8 mouse cellular contexts compared by ENCODE assay signal in genomic region chr4:40240272-40240744, GRCm38 (mm10). TPM values are rescaled to one million over a fixed set of nuclear protein-coding genes. Genes with fewer than 3 reads are reported as not detected.
DNase-seq lines count a peak whose midpoint lies in the region; ATAC-seq lines count a peak whose summit lies in the region.

No protein-coding gene starts in this region.

- H3K4me1 ChIP-seq in heart, embryonic 12.5 days (replicated peaks): peaks cover 10% of the 10 kb centered on the region; the same call in 1 of the 2 replicates
- H3K4me1 ChIP-seq in hindbrain, embryonic 12.5 days: peaks cover 14% of the 10 kb centered on the region
- H3K4me1 ChIP-seq in midbrain, embryonic 15.5 days: peaks cover 11% of the 10 kb centered on the region

- H3K9me3 ChIP-seq in heart, embryonic 12.5 days (replicated peaks): no peaks in the 10 kb centered on the region
- H3K9me3 ChIP-seq in hindbrain, embryonic 12.5 days (replicated peaks): no peaks in the 10 kb centered on the region
- H3K9me3 ChIP-seq in midbrain, embryonic 15.5 days: no peaks in the 10 kb centered on the region

- no peaks in the 10 kb centered on the region for H3K36me3 ChIP-seq in heart, embryonic 12.5 days
- no peaks in the 10 kb centered on the region for H3K36me3 ChIP-seq in hindbrain, embryonic 12.5 days
- no peaks in the 10 kb centered on the region for H3K36me3 ChIP-seq in midbrain, embryonic 15.5 days (replicated peaks)

- 46% methylated on average over 5 of the region's 5 CpGs for WGBS in heart, embryonic 12.5 days
- WGBS in hindbrain, embryonic 12.5 days: 46% methylated on average over 5 of the region's 5 CpGs
- WGBS in midbrain, embryonic 15.5 days: 54% methylated on average over 5 of the region's 5 CpGs

- peak overlapping the region; percentile 60 for H3K9ac ChIP-seq in heart, embryonic 12.5 days
- H3K9ac ChIP-seq in hindbrain, embryonic 12.5 days: no peak overlapping the region
- H3K9ac ChIP-seq in midbrain, embryonic 15.5 days: no peak overlapping the region

- ATAC-seq in heart, embryonic 12.5 days (ENCODE audit: insufficient number of reproducible peaks, low FRiP score): 0 out of 2 replicates have a peak, but pooled peaks have one; percentile 30
- ATAC-seq in hindbrain, embryonic 12.5 days (ENCODE audit: low FRiP score): peak; percentile 43; the same call in 1 of the 2 replicates
- ATAC-seq in midbrain, embryonic 15.5 days (replicated peaks): peak; percentile 17

- H3K4me2 ChIP-seq in heart, embryonic 12.5 days: peak overlapping the region; percentile 91
- H3K4me2 ChIP-seq in hindbrain, embryonic 12.5 days (replicated peaks): peak overlapping the region; percentile 78
- H3K4me2 ChIP-seq in midbrain, embryonic 15.5 days: peak overlapping the region; percentile 79

- no peak overlapping the region for H3K27ac ChIP-seq in heart, embryonic 12.5 days (ENCODE audit: poor library complexity, severe bottlenecking)
- no peak overlapping the region for H3K27ac ChIP-seq in hindbrain, embryonic 12.5 days
- no peak overlapping the region for H3K27ac ChIP-seq in midbrain, embryonic 15.5 days

- no peaks in the 10 kb centered on the region for H3K27me3 ChIP-seq in heart, embryonic 12.5 days (replicated peaks)
- H3K27me3 ChIP-seq in hindbrain, embryonic 12.5 days: no peaks in the 10 kb centered on the region
- H3K27me3 ChIP-seq in midbrain, embryonic 15.5 days (replicated peaks): peaks cover 6% of the 10 kb centered on the region

- H3K4me3 ChIP-seq in heart, embryonic 12.5 days: peak overlapping the region; percentile 58
- peak overlapping the region; percentile 40 for H3K4me3 ChIP-seq in hindbrain, embryonic 12.5 days
- peak overlapping the region; percentile 45; the same call in 1 of the 2 replicates for H3K4me3 ChIP-seq in midbrain, embryonic 15.5 days

- DNase-seq in heart, postnatal 4 days: no peak
- peak; percentile 26 for DNase-seq in NIH3T3 (ENCODE audit: low read depth)
- DNase-seq in layer of hippocampus, adult 11-12 months (ENCODE audit: low spot score): no peak
- no peak for DNase-seq in right cerebral cortex, postnatal 10 days (ENCODE audit: low spot score in 2 of 2)
- no peak for DNase-seq in kidney, adult 11 months

RNA-seq across cellular contexts. Expression of gene Ddx58, which starts 0.7 kb away (rescaled TPM):
- 8.1 and 8.7 TPM in 2 replicates for polyA plus RNA-seq in heart, embryonic 12.5 days (2016; fragmentation: Nextera tagmentation; extraction: Ambion mirVana)
- 1 to 10 TPM; 6.9 to 7.4 TPM for total RNA-seq in heart, postnatal 4 days (2021)
- 6.9 and 7.6 TPM in 2 replicates for polyA plus RNA-seq in hindbrain, embryonic 12.5 days (2016; fragmentation: Nextera tagmentation; extraction: Ambion mirVana)
- 2.6 and 4.2 TPM in 2 replicates for polyA plus RNA-seq in midbrain, embryonic 15.5 days (2015; fragmentation: Nextera tagmentation; extraction: Ambion mirVana)

RNA-seq across cellular contexts. Expression of gene Smim27, which starts 29.1 kb away (rescaled TPM):
- polyA plus RNA-seq in heart, embryonic 12.5 days (2016; fragmentation: Nextera tagmentation; extraction: Ambion mirVana): 28.4 and 34.7 TPM in 2 replicates
- 10 to 100 TPM; 37.0 to 37.9 TPM for total RNA-seq in heart, postnatal 4 days (2021)
- 23.6 TPM in 2 replicates for polyA plus RNA-seq in hindbrain, embryonic 12.5 days (2016; fragmentation: Nextera tagmentation; extraction: Ambion mirVana)
- polyA plus RNA-seq in midbrain, embryonic 15.5 days (2015; fragmentation: Nextera tagmentation; extraction: Ambion mirVana): 12.5 and 12.7 TPM in 2 replicates

RNA-seq across cellular contexts. Expression of gene Topors, which starts 29.3 kb away (rescaled TPM):
- 35.3 and 36.3 TPM in 2 replicates for polyA plus RNA-seq in heart, embryonic 12.5 days (2016; fragmentation: Nextera tagmentation; extraction: Ambion mirVana)
- total RNA-seq in heart, postnatal 4 days (2021): 10 to 100 TPM; 21.2 to 22.0 TPM
- polyA plus RNA-seq in hindbrain, embryonic 12.5 days (2016; fragmentation: Nextera tagmentation; extraction: Ambion mirVana): 45.6 and 48.3 TPM in 2 replicates
- polyA plus RNA-seq in midbrain, embryonic 15.5 days (2015; fragmentation: Nextera tagmentation; extraction: Ambion mirVana): 30.4 and 30.9 TPM in 2 replicates

RNA-seq across cellular contexts. Expression of gene Ndufb6, which starts 38.9 kb away (rescaled TPM):
- 457 and 461 TPM in 2 replicates for polyA plus RNA-seq in heart, embryonic 12.5 days (2016; fragmentation: Nextera tagmentation; extraction: Ambion mirVana)
- 100 to 1,000 TPM; 396 to 411 TPM for total RNA-seq in heart, postnatal 4 days (2021)
- polyA plus RNA-seq in hindbrain, embryonic 12.5 days (2016; fragmentation: Nextera tagmentation; extraction: Ambion mirVana): 235 and 265 TPM in 2 replicates
- 303 and 312 TPM in 2 replicates for polyA plus RNA-seq in midbrain, embryonic 15.5 days (2015; fragmentation: Nextera tagmentation; extraction: Ambion mirVana)
